Mouse (Mus musculus): ENCODE measurements around the gene Adgrf3.

- TF ChIP-seq CTCF (IDR thresholded peaks at IDR 0.05; ENCODE audit: low read depth, low read length) (no peak), POLR2A (IDR thresholded peaks at IDR 0.05; ENCODE audit: insufficient read depth, low read length) (no peak)
Observed at GRCm38 (mm10) chr5:30161836-30162235, 43.7 kb downstream of the Adgrf3 start.
